Mouse (Mus musculus): ENCODE data around the gene Nrxn1. TPM values are rescaled to one million over a fixed set of nuclear protein-coding genes. Genes with fewer than 3 reads are reported as not detected.

The Nrxn1 gene
- total RNA-seq, 2 experiments from 2014 or later: 571 to 623 TPM

DNA sequence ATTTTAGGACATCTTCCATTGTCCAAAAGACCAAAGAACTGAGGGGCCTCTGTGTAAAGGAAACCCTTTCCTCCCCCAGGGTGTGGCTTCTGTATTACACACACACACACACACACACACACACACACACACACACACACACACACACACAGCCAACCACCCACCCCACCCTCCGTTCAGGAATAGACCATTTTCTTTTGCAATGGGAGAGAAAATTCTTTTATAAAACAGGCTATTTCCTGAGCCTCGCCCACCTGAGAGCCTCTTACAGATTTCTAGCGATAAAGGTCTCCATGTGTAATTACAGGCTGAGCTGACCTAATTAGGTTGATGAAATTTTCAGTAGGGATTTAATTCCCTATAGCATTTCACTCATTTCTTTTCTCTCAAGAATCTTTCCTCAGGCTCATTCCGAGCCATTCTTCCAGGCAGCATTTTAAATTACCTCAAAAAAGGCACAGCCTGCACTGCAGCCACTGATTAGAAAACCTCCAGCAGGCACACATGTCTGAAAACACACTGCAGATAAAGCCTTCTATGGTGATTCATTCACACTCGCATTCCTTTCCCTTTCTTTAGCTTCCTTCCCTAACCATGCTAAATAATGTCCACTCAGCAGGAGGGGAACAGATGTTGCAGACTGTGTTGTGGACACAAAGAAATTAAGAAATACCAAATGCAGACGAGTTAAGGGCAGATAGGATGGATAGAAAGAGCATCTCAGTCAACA is 396.6 kb downstream of the Nrxn1 start:
- intact Hi-C loops (cut with DNase I): no loop called here
- no peak for DNase-seq (ENCODE audit: low spot score in 2 of 2)

DNA sequence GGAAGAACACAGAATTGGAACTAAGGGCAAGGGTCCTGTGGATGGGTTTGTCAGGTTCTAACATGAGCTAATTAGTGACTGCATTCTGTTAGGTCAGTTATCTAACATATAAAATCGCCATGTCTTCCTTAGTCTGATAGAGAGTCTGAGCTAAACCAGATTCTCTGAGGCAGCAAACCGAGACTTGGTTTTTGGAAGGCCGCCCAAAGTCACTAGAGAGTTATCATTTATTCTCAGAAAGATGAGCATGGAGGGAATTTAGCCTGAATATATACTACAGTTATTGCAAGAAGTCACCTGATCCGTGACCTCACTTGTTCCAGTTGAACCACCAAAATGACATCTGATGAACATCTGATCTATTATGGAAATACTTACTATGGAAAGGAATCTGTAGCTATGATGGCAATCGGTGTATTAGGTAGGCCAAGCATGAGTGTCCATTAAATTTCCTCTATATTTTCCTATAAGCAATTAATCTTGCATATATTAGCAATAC is 397.7 kb downstream of the Nrxn1 start:
- no peak for DNase-seq (ENCODE audit: low spot score in 2 of 2)
- intact Hi-C loops (cut with DNase I): no loop called here

DNA sequence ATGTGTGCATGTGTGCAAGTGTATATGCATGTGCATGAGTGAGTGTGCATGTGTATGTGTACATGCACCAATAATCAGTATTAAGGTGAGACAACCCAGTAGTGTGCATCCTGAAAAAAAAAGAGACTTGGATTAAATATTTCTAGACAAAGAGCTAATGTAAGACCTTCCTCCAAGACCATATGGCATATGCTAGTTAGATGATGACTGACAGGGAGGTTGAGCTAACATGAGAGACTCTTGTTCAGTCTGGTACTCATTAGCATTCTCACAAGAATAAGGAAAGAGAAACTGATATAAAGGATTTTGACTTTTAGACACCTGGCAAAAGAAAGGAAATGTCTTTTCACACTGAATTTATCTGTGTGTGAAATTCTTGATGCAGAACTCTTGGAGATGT is 408.7 kb downstream of the Nrxn1 start:
- intact Hi-C loops (cut with DNase I): no loop called here

DNA sequence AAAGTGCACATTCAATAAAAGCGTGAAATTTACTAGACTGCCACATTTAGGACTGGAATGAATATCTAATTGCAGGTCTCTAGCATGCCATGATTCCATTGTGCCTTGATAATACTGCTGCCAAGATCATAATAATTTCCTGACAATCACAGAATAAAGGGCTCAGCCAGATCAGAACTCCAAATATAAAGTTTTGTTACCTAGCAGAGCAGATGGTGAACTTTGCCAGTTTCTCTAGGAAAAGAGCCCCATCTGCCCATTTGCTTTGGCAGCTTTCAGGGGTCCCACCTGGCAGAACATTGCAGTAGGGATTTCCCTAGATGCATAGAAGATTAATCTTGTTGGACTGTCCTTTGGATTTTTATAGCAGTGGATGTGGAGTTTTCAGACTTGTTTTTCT is 411.9 kb downstream of the Nrxn1 start:
- DNase-seq (ENCODE audit: low spot score in 2 of 2): no peak
- intact Hi-C loops (cut with DNase I): no loop called here

More for the DNA sequence above, 408.7 kb downstream of the Nrxn1 start:
- DNase-seq (ENCODE audit: low spot score in 2 of 2): no peak

DNA sequence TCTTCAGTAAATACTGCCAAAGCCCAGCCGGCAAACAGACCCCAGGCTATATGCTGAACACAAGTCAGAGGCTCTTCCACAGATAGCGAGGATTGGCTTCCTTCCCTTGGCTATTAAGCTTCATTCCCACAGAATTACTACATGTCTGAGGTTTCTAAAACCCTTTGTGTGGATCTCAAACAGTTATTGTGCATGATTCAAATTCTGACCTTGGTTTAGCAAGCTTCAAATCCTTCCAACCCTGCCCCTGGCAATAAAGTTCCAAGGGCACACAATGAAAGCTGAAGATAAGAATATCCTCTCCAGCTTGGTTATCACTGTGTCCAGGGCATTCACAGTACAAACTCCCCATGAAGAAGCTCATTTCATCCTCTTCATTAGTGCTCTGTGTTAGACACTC is 416.2 kb downstream of the Nrxn1 start:
- DNase-seq (ENCODE audit: low spot score in 2 of 2): no peak
- intact Hi-C loops (cut with DNase I): no loop called here

DNA sequence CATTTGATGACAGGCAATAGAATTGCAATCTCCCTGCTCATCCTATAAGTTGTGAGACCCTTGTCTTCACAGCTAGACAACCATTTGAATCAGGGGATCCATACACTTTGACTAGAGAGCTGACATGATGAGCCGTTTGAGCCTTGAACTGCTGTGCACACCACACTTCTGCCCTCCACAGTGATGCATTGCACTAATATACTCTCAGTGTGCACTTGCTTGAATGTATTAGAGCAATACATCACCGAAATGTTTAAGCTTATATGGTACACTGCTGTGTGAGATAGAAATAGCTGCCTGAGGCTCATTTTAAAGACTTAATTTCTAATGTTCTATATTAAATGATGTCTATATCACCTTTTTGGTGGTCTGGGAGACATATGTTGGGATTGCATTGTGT is 430.6 kb downstream of the Nrxn1 start:
- intact Hi-C loops (cut with DNase I): no loop called here
- DNase-seq (ENCODE audit: low spot score in 2 of 2): no peak

DNA sequence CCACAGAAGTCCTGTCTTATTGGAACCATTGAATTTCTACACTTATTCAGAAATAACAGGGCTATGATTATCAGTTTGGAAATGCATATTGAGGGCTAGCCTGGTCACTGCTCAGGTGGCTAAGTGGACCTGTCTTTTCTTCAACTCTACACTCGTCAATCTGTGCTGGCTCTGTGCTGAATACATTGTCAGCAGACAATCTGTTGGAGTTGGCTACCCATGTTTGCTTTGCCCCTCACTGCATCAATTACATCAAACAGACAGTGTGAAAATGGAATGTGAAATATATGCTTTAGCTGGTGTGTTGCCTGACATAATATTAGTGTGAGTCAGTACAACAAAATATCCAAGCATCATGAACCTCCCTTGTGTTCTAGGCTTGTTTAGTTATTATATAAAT is 438.4 kb downstream of the Nrxn1 start:
- intact Hi-C loops (cut with DNase I): no loop called here
- no peak for DNase-seq (ENCODE audit: low spot score in 2 of 2)

DNA sequence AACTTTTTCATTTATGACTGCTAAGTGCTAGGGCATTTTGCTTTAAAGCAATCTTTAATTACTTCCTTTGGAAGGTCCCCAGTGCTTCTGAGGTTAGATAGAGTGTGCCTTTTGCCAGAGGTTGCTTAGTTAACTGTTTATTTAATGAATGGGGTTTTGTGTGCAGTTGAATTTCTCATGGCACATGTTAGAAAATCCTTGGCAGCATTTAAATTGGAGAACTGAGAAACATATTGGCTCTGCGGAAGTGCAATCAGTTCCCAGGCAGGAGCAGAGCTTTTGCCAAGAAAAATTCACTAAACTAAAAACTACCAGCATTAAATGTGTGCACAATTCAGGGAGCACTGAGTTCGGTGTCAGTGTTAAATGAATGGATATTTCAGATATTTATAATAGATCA is 439.5 kb downstream of the Nrxn1 start:
- intact Hi-C loops (cut with DNase I): no loop called here
- peak in 1 of 2 experiments; percentile 14 for DNase-seq (ENCODE audit: low spot score in 2 of 2)

DNA sequence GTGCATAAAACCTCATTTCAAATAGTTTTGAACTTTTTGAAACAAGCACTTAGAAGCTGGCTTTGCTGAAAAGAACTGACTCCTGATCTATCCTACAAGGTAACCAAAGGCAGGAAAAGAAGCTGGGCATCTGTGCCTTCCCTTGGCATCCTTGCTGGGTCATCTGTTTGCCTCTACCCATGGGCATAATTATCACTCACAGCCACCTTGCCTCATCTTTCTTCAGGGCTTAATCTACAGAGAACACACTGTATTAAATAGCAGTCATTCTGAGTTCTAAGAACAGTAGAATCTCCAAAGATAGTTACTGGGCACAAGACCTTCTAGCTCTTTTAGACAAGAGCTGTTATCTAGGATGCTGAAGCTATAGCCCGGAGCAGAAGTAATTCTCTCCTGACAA is 442.6 kb downstream of the Nrxn1 start:
- DNase-seq (ENCODE audit: low spot score in 2 of 2): no peak
- intact Hi-C loops (cut with DNase I): no loop called here

DNA sequence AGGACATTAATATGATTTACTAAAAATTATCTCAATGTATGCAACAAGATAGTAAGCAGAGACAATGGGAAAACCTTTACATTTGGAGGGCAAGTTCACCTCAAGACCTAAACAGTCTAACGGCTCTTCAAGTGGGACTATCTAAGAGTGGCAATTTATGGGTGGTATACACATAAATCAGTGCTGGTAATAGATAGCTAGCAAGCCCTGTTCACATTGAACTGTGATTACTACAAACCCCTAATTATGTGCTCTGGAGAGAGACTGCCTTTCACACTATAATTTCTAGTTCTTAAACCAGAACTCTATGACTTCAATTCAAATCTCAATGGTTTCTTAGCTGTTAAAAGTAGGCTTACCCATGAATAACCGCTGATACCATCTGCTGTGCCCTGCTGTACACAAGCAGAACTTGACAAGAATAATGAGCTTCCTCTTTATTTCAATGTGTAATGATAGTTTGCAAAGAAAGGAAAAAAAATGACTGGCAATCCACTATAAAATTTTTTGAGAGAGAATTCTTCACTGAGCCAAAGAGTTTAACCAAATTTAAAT is 453.8 kb downstream of the Nrxn1 start:
- DNase-seq (ENCODE audit: low spot score in 2 of 2): no peak
- intact Hi-C loops (cut with DNase I): loop anchor here (10.0 kb wide), 2 partner anchors 166 to 446 kb away; no protein-coding TSS in a partner anchor

DNA sequence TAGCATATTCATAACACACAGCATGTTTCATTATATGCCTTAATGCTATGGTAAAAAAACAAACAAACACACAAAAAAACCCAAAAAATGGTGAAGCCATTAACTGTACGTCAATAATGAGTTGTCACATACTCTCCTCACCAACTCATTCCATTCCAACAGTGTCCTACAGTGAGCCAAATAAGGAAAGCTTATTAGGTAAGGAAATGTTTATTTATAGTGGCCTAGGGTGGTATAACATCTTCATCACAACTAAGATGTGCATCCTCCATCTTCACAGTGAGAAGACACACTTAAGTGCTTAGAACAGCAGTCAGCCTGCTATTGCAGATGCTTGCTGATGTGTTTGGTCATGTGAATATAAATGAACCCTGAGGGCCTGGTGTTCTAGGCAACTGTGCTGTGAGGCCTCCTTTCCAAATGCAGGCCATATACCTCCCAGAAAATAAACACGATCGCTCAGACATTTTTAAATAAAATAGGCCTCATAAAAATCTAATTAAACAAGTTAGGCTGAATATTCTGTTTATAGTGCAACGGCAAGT is 454.6 kb downstream of the Nrxn1 start:
- no peak for DNase-seq (ENCODE audit: low spot score in 2 of 2)
- intact Hi-C loops (cut with DNase I): loop anchor here (10.0 kb wide), 2 partner anchors 167 to 447 kb away; no protein-coding TSS in a partner anchor

DNA sequence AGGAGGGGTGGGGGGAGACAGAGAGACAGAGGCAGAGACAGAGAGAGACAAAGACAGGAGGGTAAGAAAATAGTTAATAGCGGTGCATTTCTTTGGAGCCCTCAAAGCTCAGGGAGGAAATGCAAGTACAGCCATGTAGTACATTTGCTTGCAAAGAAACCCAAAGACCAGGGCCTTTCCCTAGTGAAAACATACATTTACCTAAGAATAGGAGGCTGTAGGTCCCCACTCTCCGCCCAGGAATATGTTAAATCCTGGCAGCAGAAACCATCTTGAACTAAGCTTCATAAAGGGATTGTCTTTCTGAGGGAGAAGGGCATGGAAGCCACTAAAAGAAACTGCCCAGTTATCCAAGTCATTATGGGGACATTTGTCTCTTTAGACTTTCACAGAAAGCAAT is 461.5 kb downstream of the Nrxn1 start:
- DNase-seq (ENCODE audit: low spot score in 2 of 2): no peak
- intact Hi-C loops (cut with DNase I): loop anchor here (10.0 kb wide), 2 partner anchors 173 to 453 kb away; no protein-coding TSS in a partner anchor

DNA sequence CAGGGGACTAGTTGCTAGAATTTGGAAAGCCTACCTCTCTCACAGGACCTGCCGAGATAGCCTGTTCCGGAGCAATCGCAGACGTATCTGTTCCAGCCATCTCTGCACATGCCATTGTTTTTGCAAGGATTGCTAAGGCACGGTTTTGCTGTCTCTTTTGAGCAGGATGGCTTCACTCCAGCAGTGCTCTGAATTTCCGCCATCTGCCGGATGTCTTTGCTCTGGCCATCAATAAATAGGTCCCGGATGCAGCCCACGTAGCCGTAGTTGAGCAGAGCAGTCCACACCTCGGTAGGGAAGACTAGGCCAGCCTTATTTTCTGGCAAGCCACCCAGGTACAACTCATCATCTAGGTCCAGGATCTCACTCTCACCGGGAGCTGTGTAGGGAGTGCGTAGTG is 463.0 kb downstream of the Nrxn1 start:
- intact Hi-C loops (cut with DNase I): loop anchor here (10.0 kb wide), 2 partner anchors 175 to 455 kb away; no protein-coding TSS in a partner anchor
- DNase-seq (ENCODE audit: low spot score in 2 of 2): peak; percentile 50 to 63

DNA sequence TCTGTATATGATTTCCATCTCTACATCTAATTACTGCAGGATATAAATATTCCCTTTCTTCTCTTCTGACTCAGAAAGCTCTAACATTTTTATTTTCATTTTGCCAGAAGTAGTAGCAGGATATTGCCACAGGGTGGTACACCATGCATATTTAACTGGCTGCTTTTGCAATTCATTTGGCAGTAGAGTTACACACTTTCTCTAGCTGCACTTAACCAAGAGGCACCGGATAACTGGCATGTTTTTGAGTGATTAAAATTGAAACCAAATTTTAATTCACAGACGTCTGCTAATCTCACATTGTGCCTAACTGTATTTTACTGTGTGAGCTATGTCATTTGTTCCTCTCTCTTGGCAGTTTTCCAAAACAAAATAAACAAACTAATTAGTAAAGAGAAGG is 464.4 kb downstream of the Nrxn1 start:
- DNase-seq (ENCODE audit: low spot score in 2 of 2): no peak
- intact Hi-C loops (cut with DNase I): no loop called here

DNA sequence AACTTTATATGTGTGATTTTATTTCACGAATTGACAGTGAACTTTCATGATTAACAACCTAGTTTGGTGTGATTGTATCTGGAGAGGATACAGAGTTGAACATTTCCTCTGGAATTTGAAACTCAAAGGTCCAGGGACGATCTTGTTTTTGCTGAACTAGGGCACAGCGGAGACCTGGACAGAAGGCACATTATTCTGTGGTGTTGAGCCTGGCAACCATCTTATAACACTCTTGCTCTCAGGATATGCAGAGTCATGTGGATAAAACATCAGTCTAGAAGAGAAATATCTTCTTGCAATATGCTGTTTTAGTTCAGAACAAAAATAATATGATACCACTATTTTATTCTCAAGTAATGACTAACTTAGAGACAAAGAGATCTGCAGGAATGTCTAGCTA is 464.9 kb downstream of the Nrxn1 start:
- no peak for DNase-seq (ENCODE audit: low spot score in 2 of 2)
- intact Hi-C loops (cut with DNase I): no loop called here

DNA sequence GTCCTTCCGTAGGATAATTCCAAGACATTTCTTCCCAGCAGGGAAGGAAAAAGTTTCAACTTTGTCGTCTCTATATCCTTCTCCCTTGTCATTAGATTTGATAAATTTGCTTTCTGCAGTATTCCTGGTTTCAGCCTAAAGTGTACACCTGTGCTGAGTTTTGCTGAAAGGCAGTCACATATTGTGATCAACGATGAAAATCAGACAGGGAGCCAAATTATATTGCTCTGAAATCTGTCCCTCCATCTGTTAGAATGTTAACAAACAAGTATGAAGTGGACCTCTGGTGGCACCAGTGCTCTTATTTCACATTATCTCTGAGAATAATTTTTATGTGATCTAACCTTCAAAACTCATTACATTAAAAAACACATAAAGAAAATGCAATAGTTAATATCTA is 465.5 kb downstream of the Nrxn1 start:
- DNase-seq (ENCODE audit: low spot score in 2 of 2): no peak
- intact Hi-C loops (cut with DNase I): no loop called here

DNA sequence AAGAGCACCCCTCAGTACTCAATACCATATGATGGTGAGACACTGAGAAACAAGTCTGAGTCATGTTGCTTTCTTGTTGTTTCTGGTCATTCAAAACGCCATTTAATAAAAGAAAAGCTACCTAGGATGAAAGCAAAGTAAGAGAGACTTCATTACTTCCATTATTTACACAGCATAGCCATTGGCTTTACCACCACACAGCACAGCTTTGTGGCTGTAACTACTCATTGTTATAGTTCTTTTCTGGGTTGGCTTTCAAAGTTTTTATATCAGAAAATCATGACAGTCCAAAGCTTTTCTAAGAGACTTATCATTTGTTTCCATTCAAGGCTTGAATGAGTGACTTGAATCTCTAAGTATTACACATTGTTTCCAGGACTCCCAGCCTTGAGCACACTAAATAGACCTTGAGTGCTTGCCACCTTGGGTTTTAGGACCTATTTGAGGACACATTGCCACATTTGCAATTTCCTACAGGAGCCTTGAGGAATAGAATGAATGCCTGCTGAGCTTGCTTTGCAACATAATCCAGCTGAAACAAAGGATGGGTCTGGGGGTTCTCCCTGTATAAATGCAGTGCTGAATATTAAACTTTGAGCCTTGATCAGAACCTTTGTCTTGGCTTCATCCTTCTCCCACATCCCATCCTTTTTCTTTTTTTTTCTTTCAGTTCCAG is 468.1 kb downstream of the Nrxn1 start:
- no peak for DNase-seq (ENCODE audit: low spot score in 2 of 2)
- intact Hi-C loops (cut with DNase I): no loop called here

DNA sequence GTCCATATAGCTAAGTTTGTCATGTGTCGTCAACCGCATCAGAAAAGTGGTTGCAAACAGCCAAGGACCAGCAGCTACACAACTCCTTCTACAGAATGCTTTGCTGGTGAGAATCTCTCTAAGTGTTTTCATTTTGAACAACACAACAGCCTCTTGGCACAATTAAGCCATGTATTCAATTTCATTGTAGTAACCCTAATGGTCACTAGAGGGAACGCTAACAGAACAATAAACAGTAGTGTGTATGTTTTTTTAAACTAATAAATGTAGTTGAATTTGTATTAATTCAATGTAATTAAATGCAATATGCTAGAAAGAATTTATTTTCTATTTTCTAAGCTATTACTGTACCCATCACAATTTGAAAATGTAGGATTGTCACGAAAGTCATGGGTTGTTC is 471.0 kb downstream of the Nrxn1 start:
- intact Hi-C loops (cut with DNase I): no loop called here
- no peak for DNase-seq (ENCODE audit: low spot score in 2 of 2)

DNA sequence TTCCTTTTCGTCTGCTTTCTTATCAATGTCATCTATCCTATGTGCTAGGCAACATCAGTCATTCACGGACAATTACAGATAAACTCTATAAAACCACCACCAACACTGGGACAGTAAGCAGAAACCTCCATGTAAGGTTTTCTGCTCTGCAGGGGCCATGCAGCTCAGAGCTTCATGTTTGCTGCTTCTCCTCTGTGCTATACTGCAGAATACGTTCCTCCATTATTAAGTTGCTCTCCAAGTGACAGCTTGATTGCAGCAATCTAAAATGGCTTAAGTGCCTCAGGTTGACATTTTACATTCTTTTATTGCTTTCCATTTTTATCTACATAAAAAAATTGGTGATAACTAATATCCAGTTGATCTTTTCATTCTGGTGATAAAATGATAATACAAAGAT is 477.9 kb downstream of the Nrxn1 start:
- intact Hi-C loops (cut with DNase I): no loop called here
- no peak for DNase-seq (ENCODE audit: low spot score in 2 of 2)

DNA sequence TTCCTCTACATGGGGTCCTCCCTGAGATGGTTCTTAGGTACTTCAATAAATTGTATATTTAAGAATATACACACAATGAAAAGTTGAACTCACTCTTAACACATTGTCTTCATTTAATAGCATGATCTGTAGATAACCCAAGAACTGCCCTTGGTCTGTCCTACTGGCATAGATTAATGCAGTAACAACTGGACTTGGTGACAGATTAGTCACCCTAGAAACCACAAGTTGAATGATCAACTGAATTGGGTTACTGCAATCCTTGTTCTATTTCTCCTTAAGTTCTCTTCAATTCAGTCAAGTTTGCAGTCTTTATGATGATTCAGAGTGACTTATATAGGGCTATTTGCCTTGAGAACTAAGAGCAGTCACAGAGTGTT is 485.5 kb downstream of the Nrxn1 start:
- DNase-seq (ENCODE audit: low spot score in 2 of 2): no peak
- intact Hi-C loops (cut with DNase I): no loop called here
